Mouse (Mus musculus): ENCODE measurements around the gene Plcb1.

DNA sequence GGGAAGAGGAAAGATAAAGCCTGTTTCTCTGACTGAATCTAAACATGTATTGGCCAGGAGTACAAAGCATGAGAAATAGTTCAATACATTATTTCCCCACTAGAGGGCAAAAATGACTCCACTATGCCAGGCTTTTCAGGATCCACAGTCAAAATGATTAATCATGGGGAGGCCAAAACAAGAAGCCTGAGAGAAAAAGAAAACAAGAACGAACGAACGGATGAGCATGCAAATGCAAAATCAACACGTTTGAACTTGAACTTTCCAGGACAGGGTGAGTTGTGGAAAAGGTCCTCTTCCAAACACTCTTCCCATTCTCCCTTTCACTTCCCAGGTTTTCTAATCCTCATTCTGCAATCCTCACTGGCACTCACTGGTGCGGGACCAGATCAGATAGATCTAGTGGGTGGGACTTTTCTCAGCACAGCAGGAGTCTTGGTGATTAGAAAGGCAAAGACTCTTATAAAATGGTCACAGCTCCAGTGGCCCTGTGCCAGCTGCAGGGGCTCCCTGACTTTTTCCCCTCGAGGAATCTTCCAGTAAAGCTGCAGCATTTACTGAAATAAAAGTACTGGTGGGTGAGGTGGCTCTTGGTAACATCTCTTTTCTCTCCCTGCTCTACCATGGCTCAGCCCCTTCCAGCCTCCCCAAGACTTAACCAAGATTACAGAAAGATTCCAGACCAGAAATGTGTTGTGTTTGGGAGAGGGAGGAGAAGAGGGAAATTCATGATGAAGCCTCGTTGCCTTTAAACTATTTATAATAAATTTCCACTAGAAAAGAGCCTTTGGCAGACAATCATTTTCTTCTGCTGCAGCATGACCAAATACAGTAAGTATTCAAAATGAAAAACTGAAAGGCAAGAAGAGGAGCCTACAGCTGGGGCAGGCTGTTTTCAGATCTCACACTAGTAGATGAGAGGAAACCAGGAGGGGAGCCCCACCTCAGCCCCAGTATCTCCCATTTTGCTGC is 654.0 kb downstream of the Plcb1 start:
- TF ChIP-seq CTCF (IDR thresholded peaks at IDR 0.05; ENCODE audit: control insufficient read depth, insufficient read depth, insufficient read length) (no peak), MYOD1 (IDR thresholded peaks at IDR 0.05; ENCODE audit: control insufficient read depth, insufficient read length, low read depth) (no peak), FOSL1 (IDR thresholded peaks at IDR 0.05; ENCODE audit: insufficient read depth, low read length, poor library complexity, severe bottlenecking) (no peak), MAX (IDR thresholded peaks at IDR 0.05) (no peak)
